Mouse (Mus musculus) frontal cortex, postnatal 36 days (tissue): Measurements from ENCODE around the gene Fam193a.
A peak's percentile ranks its signal among the peaks of the same experiment; 100 is the strongest.

Experiments
- DNase-seq, 2 experiments: peaks; one replicate each; pipeline ENCODE4 v3.0.0; 2022; ENCODE audit warnings: low spot score in 2 of 2

Gene Fam193a

DNA sequence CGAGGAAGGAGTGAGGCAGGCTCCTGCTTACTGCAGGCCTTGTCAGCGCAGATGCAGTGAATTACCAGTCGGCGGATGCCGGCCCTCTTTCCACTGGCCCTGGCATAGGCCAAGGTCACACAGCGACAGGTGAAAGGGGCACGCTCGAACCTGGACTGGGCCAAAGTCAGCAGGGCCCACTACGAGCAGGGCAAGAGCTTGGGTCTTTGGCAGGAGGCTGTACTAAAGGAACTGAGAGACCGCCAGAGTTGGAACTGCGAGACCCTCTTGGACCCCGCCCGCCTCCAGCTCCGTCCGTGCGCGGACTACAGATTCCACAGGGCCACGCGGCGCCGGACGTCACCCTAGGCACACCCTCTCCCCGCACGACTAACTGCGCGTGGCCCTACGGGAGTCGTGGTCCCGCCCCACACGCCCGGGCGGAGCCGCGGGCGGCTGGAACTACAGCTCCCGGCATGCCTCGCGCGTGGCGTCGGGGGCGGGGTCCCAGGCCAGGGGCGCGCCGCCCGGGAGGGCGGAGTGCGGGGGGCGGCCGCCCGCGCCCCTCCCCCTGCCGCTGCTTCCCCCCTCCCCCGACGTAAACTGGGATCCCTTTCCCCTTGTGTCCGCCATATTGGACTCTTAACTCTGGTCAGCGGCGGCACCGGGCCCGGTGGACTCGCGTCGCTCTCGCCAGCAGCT is at the start of gene Fam193a:
Gene Fam193a, plus strand, starts transcription at position 593 of the 681 bp plus-strand sequence.
- peak; percentile 97 for DNase-seq

GRCm38 (mm10) chr5:34321236-34321635 is 48.5 kb upstream of the Fam193a start:
- DNase-seq: no peak

- no peak for DNase-seq
These were observed 44.4 kb upstream of the Fam193a start for GRCm38 (mm10) chr5:34325286-34325685.

DNA sequence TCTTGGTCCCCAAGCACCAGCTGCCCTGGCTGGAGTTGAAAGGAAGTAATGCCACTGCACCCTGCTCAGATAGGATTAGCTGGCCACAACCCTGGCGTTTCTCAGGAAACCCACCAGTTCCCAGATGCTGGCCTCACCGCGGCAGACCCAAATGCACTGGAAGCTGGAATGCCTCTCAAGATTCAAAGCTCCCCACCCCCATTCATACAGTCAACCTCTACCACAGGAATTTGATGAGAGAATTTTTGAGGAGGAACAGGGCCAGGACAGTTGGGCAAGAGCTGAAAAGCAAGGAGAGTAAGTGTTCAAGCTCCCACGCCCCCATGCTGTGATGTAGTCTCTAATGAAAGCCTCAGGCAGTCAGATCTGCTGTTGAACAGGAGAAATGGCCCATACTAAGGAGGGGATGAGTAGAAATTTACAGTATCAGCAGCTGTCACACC is 43.5 kb upstream of the Fam193a start:
- no peak for DNase-seq

- peak in 1 of 2 experiments; percentile 17 for DNase-seq
These were observed 42.7 kb upstream of the Fam193a start for GRCm38 (mm10) chr5:34326875-34327576.

GRCm38 (mm10) chr5:34330136-34330535 is 39.6 kb upstream of the Fam193a start:
- no peak for DNase-seq

DNA sequence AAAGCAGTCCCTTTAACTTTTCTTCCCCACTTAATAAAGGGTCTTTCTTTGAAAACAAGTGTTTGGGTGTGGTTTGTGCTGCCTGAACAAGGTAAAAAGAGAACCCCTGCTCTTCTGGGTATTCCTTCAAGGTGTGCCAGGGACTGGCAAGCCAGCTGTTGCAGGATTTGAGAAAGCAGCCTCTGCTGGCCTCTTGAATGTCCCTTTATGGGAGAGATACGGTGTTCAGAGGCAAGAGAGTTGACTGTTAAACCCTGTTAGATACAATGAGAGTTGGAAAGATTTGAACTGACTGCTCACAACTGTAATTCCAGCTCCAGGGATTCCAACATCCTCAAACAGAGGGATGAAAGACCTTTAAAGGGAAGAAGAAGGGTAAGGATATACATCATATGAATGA is 35.7 kb upstream of the Fam193a start:
- no peak for DNase-seq

GRCm38 (mm10) chr5:34335539-34336096 is 34.1 kb upstream of the Fam193a start:
- no peak for DNase-seq

GRCm38 (mm10) chr5:34336097-34336774 is 33.5 kb upstream of the Fam193a start, which contains the start of gene Rnf4:
TSS of gene Rnf4 (plus strand) at chr5:34336289.
- DNase-seq: peak; percentile 96 to 98

GRCm38 (mm10) chr5:34336775-34337450 is 32.8 kb upstream of the Fam193a start:
- peak; percentile 18 to 23 for DNase-seq

DNA sequence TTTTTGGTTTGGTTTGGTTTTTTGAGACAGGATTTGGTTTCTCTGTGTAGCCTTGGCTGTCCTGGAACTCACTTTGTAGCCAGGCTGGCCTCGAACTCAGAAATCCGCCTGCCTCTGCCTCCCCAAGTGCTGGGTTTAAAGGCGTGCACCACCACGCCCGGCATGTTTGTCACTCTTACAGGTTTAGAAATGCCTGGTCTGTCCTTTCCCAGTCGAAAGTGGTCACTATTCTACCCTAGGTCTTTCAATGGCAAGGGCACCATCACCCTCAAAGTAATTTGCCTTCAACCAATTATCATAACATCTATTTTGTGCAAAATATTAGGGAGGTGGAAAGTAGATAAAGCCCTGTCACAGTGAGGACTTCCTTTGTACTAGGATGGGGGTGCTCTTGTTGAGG is 29.5 kb upstream of the Fam193a start:
- no peak for DNase-seq

DNA sequence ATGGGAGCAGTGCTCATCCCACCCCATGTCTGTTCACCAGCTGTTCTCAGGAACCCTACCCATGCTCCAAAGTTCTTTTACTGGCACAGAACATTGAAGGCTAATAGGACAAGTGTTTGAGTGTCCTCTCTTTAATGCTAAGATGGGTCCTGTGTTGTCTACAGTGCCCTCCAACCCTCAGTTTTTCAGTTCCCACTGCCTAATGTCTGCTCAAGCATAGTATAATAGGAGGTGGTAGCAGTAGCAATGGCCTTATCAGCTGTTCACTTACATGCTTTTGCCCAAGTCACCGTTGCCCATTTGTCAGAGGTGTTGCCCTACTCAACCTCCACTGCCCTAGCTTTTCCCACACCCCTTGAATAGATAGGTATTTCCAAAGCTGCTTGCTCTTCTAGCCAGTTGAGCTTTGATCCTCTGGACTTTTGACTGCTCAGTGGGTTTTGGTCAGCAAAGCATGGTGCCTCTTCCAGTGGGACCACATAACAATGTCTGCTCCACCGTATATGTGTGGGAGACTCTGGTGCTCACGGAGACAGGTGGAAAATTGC is 17.6 kb upstream of the Fam193a start:
- DNase-seq: no peak

DNA sequence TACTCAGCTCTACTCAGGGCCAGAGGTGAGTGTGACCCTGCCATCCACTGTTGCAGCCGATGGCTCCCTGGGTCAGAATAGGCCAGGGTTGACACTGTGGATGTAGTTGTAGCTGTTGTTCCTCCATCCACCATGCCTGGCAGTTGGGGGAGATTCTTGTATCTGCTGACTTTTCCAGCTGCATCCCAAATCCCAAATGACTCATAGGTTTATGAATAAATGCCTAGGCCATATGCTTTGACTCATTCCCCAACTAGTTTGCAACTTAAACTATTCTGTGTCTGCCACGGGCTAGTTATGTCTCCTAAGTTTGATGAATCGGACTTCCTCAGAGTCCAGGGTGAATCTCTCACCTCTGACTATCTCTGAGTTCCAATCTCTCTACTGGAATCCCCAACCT is 9.5 kb upstream of the Fam193a start:
- DNase-seq: no peak

GRCm38 (mm10) chr5:34363115-34363514 is 6.6 kb upstream of the Fam193a start:
- DNase-seq: no peak

GRCm38 (mm10) chr5:34368551-34369290 is 1.0 kb upstream of the Fam193a start:
- no peak for DNase-seq

DNA sequence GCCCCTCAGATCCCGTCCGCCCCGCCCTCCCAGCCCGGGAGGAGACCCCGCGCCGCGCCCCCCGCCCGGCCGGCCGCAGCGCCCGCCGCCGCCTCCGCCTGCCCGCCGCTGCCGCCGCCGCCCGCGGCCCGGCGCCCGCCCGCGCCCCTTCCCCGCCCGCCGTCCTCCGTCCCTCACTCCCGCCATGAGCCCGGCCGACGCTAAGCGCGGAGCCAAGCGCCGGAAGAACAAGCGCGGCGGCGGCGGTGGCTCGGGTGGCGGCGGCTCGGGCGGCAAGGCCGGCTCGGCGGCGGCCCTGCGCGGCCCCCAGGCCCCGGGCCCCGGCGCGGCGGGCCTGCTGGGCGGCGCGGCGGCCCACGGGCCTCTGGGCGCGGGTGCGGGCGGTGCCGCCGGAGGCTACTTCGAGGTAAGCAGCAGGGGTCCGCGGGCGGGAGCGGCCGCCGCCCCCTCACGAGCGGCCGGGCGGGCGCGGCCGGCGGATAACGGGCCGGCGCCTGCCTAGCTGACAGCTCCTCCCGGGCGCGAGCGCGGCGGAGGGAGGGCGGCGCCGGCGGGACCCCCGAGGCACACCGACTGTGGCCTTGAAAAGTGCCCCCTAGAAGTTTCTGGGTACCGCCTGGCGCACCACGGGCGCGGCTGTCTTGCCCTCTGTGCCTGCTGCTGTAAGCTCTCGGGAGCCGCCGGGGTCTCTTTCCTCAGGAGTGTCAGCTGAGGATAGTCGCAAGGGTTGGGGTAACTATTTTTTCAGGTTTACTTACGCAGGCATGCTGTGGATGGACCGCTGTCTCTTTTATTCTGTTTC is 490 bp downstream of the Fam193a start:
- DNase-seq: peak; percentile 26 to 30

DNA sequence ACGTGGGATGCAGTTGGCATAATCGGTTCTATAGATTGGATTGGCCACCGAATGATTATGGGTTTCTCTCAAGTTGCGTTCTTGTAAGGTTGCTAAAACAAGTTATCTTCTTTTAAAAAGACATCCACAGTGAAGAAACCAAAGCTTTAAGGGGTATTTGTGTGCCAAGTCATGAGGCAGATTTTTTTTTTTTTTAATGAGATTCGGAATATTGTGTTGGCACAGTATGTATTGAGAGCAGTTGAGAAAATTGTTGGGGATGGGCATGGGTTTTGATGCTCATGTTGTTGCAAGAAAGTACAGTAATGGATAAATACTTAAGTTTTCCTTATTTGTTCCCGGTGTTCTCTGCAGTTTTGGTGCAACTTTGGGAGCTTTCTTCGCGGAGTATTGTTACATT is 1.1 kb downstream of the Fam193a start:
- no peak for DNase-seq

GRCm38 (mm10) chr5:34372141-34372540 is 2.4 kb downstream of the Fam193a start:
- DNase-seq: no peak

DNA sequence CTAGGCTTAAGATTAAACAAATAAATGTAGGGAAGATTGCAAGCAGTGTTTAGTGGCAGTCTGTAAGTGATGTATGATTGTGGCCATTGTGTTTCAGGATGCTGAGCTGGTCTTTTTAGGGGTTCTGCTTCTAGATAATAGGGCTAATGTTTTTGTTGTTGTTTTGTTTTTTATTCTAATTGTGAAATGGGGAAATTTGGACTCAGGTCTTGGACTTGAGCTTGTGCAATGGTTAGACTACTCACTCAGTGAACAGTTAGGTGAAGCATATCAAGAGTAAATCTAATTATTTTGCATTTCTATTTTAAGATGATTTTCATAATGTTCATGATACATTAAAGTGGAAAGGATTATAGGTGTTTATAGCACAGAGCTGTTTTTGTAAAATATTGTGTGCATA is 2.8 kb downstream of the Fam193a start:
- DNase-seq: no peak

DNA sequence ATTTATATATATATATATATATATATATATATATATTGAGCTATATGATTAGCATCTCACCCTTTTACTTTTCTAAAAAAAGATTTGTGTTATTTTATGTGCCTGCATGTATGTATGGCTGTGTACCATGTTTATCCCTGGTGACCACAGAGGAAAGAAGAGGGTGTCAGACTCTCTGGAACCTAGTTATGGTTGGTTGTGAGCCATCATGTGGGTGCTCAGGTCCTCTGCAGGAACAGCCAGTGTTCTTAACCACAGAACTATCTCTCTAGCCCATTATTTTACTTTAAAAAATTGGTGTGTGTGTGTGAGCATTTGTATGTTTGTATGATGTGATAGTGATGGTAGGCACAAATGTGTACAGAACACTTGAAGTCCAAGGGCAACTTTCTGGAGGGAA is 9.1 kb downstream of the Fam193a start:
- no peak for DNase-seq
